Mouse (Mus musculus) CD4-positive, CD25-positive, alpha-beta regulatory T cell, adult 2 months (primary cell): Measurements from ENCODE around the gene Hadh.

Source experiments
- DNase-seq: peaks from one replicate; pipeline ENCODE4 v3.0.0-alpha.2; 2012; ENCODE audit warnings: low read depth, low spot score

Hadh gene

GRCm38 (mm10) chr3:131271157-131271556 is 744 bp downstream of the Hadh start:
- DNase-seq, result peak; percentile 39

DNA sequence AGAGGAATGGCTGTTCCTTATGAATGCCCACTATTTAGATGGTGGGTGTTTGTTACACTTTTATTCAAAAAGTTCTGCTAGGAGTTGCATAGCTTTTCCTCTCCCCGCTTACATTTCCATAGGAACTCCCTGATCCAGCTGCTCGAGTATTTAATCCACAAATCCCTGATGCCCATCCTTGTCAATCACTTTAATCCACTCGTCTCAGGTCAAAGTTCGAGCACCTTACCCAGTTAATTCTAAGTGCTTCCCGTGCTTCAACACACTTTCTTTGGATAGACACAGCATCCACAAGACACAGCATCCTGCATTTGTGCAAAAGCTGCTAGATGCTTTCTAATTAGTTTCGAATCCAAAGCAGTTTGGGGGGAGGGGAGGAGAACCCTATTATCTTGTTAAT is 1.5 kb downstream of the Hadh start:
- no peak for DNase-seq

- no peak for DNase-seq
These were observed 5.4 kb downstream of the Hadh start for GRCm38 (mm10) chr3:131266366-131267050.

DNA sequence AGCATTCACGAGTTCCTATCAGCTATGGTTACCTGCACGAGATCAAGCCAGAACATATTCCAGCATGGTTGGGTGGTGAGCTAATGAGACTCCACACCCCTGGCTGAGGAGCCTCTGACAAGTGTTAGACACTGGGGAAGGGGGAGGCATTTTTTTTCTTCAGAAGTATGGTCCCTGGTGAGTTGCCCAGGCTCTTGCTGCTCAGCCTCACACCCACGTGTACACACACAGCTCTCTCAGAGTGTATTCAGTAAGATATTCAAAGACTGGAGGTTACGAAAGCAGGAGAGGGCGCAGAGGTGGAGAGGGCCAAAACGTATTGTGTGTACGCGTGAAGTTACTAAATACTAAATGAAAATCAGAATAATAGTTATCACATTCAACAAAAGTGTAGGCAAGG is 6.4 kb downstream of the Hadh start:
- no peak for DNase-seq

DNA sequence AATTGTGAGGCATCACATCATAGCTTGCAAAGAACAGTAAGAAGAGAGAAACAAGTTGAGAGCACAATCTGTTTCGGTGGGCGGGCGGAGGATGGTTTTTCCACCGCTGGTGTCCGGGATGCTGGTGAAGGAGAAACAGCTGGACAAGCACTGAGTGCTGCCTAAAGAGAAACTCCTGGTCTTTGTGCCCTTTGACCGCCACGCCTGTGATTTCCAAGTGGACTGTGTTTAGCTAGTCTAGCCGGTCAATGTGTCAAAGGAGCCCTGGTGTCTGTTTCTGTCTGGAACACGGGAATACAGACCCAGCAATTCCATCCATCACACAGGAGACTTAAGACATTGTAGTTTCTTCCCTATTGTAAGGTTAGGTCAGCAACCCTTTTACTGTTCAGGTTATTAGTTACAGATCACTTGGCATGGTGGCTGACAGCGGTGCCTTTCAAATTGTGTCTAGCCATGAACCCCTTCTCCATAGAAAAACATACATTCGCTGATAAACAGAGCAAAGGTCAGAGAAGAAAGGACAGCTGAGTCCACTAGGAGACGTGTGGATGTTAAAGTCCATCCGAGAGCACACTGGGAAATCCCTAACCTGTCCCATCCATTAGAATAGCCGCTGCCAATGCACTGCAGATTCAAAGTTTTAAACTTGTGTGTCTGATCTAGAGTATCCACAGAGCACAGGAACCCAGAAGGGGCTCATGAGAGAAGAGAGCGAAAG is 8.0 kb downstream of the Hadh start:
- no peak for DNase-seq

GRCm38 (mm10) chr3:131260418-131260817 is 11.5 kb downstream of the Hadh start:
- no peak for DNase-seq

DNA sequence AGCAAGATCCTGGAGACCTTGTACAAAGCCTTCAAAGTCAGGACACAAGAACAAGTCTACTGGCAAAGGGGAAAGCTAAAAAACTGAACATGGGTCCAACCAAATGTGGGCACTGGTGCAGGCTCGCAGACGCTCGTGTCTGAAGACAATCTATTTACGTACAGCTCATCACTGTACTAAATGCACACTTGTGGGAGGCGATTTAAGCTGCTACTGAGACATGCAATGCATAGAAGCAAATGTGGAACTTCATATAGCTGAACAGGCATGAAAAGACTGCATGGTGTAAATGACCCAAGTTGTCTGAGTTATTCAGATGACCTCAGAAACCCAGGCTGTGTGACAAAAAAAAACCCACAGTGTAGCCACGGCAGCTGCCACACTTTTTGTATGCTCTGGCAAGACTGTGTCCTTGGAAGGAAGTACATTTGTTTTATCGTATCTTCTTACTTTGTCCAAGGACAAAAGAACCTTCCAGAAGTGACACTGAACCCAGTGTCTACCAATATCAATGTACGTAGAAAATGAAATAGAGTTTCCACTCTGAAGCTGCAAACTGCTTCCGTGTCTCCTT is 12.4 kb downstream of the Hadh start:
- DNase-seq, result no peak

DNA sequence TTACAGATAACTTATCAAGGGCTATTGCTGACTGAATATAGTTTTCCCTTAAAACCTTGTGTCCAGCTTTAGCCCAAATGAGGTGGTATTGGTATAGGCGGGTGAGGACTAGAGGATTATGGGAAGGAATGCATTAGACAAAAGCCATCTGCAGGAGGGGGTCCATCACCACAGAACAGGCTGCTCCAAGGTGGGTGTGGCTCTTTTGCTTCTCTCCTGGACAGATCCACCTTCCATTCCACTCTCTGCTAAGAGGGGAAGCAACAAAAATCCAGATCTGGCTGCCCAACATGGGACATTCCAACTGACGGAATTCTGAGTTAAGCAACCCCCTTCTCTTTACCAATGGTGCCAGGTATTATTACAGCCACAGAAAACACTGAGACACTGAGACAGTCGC is 13.0 kb downstream of the Hadh start:
- DNase-seq, result no peak

- no peak for DNase-seq
These were observed 16.4 kb downstream of the Hadh start for GRCm38 (mm10) chr3:131255399-131255981.

DNA sequence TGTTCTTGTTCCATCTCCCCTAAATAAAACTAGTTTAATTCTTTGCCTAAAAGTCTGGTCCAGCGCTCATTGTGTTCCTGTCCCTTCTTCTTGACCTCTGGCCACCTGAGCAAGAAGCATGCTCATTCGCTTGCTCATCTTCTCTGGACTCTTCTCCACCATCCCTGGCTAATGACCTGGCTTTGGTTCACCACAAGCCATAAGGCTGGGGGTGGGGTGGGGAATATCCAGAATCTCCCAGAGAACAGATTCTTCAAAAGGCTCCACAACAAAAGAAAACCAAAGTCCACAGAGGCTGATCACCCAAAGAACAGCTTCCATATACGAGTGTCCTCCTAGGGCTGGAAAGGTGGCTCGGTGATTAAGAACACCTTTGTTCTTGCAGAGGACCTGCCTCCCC is 16.9 kb downstream of the Hadh start:
- DNase-seq, result no peak

DNA sequence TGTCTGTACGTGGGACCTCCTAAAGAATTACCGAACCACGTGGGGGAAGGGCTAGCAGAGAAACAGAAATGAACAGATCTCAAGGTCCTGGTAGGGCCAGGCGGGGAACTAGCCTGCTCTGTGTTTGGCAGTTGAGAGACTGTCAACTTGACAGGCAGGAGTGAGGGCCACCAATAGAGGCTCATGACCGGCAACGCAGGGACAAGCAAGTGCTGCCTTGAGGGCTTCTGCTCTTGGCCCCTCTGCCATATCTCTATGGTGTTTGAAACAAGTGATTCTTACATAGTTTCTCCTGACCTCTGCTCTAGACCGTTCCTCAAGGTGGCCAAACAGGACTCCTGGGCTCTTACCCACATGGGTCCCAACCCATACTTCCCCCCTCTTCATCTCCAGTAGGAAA is 20.3 kb downstream of the Hadh start:
- DNase-seq, result no peak

DNA sequence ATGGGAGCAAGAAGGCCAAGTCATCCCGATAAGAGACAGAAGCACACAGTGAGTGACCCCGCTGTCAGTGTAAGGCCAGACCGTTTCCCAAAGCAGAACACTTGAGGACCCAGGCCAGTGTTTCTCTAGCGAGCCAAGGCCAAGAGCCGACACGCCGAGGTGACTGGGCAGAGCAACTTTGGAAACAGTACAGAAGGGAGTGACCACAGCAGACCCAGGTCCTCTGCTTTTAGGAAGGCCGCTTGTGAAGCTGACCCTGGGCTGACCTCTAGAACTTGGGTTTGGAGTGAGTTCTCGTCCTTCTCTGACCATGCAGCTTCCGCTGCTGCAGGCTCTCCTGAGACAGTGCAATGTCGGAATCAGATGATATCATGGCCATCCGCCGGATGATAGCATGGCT is 20.9 kb downstream of the Hadh start:
- DNase-seq, result no peak

- DNase-seq, result no peak
These were observed 21.6 kb downstream of the Hadh start for GRCm38 (mm10) chr3:131250283-131250682.

DNA sequence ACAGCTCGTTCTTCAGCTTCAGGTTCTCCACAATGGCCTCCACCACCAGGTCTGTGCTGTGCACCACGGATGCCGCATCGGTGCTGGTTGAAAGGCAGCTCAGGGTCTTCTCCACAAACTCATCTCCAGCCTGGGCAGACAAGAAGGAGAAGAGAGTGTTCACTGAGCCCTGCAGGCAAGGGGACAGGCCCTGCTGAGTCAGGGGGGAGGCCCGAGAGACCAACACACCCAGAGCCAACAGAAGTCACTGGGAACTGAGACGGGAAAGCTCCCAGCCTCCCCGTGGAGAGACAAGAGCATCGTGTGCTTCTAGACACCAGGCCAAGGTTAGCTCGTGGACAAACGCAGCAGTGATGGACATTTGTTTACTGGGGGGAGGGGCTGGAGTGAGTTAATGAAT is 23.5 kb downstream of the Hadh start:
- no peak for DNase-seq

DNA sequence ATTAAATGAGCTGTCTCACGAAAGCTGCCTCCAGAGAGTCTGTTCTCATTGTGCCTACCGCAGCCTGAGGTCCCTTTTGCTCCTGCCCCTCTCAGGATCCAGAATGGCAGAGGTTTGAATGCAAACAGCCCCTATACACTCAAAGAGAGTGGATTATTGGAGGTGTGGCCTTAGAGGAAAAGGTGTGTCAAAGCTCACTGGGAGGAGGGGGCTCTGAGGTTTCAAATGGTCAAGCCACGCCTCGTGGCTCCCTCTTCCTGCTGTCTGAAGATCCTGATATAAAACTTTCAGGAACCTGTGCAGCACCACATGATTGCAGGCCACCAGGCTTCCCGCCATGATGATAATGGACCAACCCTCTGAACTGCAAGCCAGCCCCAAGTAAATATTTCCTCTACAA is 24.1 kb downstream of the Hadh start:
- no peak for DNase-seq

GRCm38 (mm10) chr3:131247447-131247846 is 24.5 kb downstream of the Hadh start:
- no peak for DNase-seq

- DNase-seq, result no peak
These were observed 25.3 kb downstream of the Hadh start for GRCm38 (mm10) chr3:131246579-131247046.

GRCm38 (mm10) chr3:131245766-131246578 is 25.9 kb downstream of the Hadh start:
- peak; percentile 85 for DNase-seq

GRCm38 (mm10) chr3:131237785-131238633 is 33.9 kb downstream of the Hadh start:
- DNase-seq, result peak; percentile 90

DNA sequence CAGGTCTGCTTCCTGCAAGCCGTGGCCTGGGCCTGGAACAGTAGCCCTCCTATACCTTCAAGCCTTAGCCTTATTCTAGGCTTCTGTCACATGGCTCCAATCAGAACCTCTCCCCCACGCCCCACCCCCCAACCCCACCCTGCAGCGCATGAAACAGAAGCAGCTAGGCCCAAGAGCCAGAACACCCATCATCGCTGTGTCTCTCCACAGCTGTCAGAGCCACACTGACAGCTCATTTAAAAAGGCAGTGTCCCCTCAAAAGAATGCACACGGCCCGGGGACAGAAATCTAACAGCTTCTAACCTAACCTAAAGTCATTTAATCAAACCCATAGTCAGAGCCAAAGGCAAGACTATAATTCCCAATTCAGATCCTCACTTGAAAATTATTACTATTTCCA is 34.8 kb downstream of the Hadh start:
- no peak for DNase-seq

- peak; percentile 71 for DNase-seq
These were observed 43.8 kb downstream of the Hadh start for GRCm38 (mm10) chr3:131228083-131228482.
